Mouse (Mus musculus) heart, embryonic 11.5 days (tissue): ENCODE data around the gene Cfap300. TPM values are rescaled to one million over a fixed set of nuclear protein-coding genes. Genes with fewer than 3 reads are reported as not detected.

Experiments used
- ATAC-seq: fragments of 200-750 bp; cut with Nextera tagmentation; replicated peaks from 2 replicates; pipeline ENCODE4 v1.8.0; 2017; ENCODE audit warnings: moderate library complexity; ENCODE audit not compliant: insufficient number of reproducible peaks, low FRiP score, low TSS enrichment
- H3K27ac ChIP-seq: fragments of 300-500 bp; sonication (generic); 2 replicates; pipeline ENCODE4 v1.5.1; 2014; ENCODE audit warnings: mild to moderate bottlenecking, low read depth, low read length
- H3K27me3 ChIP-seq: fragments of 300-500 bp; sonication (generic); 2 replicates; pipeline ENCODE4 v1.6.1; 2014; ENCODE audit warnings: mild to moderate bottlenecking, low read length, mixed read lengths; ENCODE audit not compliant: control insufficient read depth, insufficient read depth
- H3K36me3 ChIP-seq: fragments of 300-500 bp; sonication (generic); 2 replicates; pipeline ENCODE4 v1.6.1; 2014; ENCODE audit warnings: mild to moderate bottlenecking, low read length, moderate library complexity, mixed read lengths; ENCODE audit not compliant: control insufficient read depth, insufficient read depth
- H3K4me1 ChIP-seq: fragments of 300-500 bp; sonication (generic); 2 replicates; pipeline ENCODE4 v1.6.1; 2014; ENCODE audit warnings: low read length; ENCODE audit not compliant: control insufficient read depth, insufficient read depth
- H3K4me2 ChIP-seq: fragments of 300-500 bp; sonication (generic); 2 replicates; pipeline ENCODE4 v1.6.1; 2014; ENCODE audit warnings: mild to moderate bottlenecking, moderate library complexity
- H3K4me3 ChIP-seq: fragments of 300-500 bp; sonication (generic); 2 replicates; pipeline ENCODE4 v1.5.1; 2014; ENCODE audit warnings: low read depth, low read length
- H3K9ac ChIP-seq: fragments of 300-500 bp; sonication (generic); 2 replicates; pipeline ENCODE4 v1.6.1; 2014; ENCODE audit warnings: mild to moderate bottlenecking, low read depth, low read length, moderate library complexity
- H3K9me3 ChIP-seq: fragments of 300-500 bp; sonication (generic); replicated peaks from 2 replicates; pipeline ENCODE4 v1.6.1; 2016; ENCODE audit warnings: low read length; ENCODE audit not compliant: control insufficient read depth
- WGBS: fragments of 180-500 bp; shearing (Covaris S2); extraction: QIAGEN DNeasy Blood & Tissue Kit; methylation state at CpG from one replicate; pipeline ENCODE4 v1.1.7; 2014; ENCODE audit not compliant: insufficient replicate concordance; 5-methylcytosine and 5-hydroxymethylcytosine counted together
- polyA plus RNA-seq: library from polyadenylated mRNA; unstranded; fragments of >200 nt; fragmentation: Nextera tagmentation; extraction: Ambion mirVana; gene quantifications from 2 replicates; pipeline ENCODE4 v1.2.1, GENCODE M21; 2014

The Cfap300 gene
- polyA plus RNA-seq, 1 experiment from 2014 or later, result 9.1 TPM

DNA sequence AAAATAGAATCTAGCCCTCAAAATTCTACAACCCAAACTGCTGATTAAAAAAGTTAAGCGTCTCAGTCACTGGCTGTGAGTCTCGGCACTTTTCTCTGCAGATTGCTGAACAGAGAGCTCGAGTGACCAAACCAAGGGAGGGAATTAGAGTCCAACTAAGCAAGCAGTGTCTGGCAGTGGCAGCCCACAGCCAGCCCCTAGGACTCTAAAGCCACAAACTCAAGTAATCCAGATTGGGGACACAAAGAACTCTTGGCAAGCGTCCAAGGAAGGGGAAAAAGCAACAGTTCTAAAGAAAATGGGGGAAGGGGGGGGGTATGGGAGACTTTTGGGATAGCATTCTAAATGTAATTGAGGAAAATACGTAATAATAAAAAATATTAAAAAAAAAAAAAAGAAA lies 48.3 kb downstream of the Cfap300 start:
- peak overlapping the region; percentile 22; the same call in 1 of the 2 replicates for H3K4me2 ChIP-seq

GRCm38 (mm10) chr9:7992651-7993050 lies 50.0 kb downstream of the Cfap300 start:
- Histone ChIP-seq H3K4me2 (no peak overlapping the region), H3K9me3 (no peaks in the 10 kb centered on the region), H3K4me3 (no peak overlapping the region), H3K27ac (0 out of 2 replicates have a peak overlapping the region, but pooled peaks have one; percentile 29), H3K4me1 (peaks cover 36% of the 10 kb centered on the region), H3K36me3 (peaks cover 9% of the 10 kb centered on the region), H3K9ac (no peak overlapping the region), H3K27me3 (no peaks in the 10 kb centered on the region)
- 48% methylated on average over 3 of the region's 3 CpGs for WGBS
- ATAC-seq, result no peak

More for the DNA sequence above, 48.3 kb downstream of the Cfap300 start:
- 71% methylated on average over 5 of the region's 5 CpGs for whole genome bisulfite sequencing
- ATAC-seq, result 0 out of 2 replicates have a peak, but pooled peaks have one; percentile 47
- H3K36me3 ChIP-seq, result peaks cover 5% of the 10 kb centered on the region
- H3K9me3 ChIP-seq, result no peaks in the 10 kb centered on the region
- H3K27ac ChIP-seq, result peak overlapping the region; percentile 54; the same call in 1 of the 2 replicates
- no peaks in the 10 kb centered on the region for H3K27me3 ChIP-seq
- peaks cover 32% of the 10 kb centered on the region for H3K4me1 ChIP-seq
- H3K9ac ChIP-seq, result no peak overlapping the region
- H3K4me3 ChIP-seq, result no peak overlapping the region

- WGBS, result 73% methylated on average over 4 of the region's 4 CpGs
- Histone ChIP-seq H3K27ac (no peak overlapping the region), H3K36me3 (peaks cover 15% of the 10 kb centered on the region)
Measured at GRCm38 (mm10) chr9:7990897-7991296, 51.7 kb downstream of the Cfap300 start.

DNA sequence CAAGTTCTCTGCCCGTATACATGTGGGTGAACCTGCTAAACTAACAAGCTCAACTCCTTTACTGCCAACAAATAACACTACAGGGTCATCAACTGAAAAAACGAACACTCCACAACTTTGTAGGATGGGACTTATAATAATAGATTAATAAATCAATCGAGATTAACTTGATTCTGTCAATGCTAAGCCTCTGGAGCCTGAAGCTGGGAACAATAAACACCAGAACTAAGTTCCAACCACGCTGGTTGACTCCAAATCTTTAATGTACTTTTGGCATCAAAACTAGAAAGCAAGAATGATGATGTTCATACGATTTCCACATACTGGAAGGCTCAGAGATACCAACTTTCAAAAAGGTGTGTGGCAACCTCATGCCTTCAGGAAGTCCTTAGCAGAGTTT lies 55.5 kb downstream of the Cfap300 start:
- H3K9ac ChIP-seq, result no peak overlapping the region
- H3K36me3 ChIP-seq, result peaks cover 10% of the 10 kb centered on the region
- H3K9me3 ChIP-seq, result no peaks in the 10 kb centered on the region
- 82% methylated on average over 5 of the region's 5 CpGs for WGBS
- H3K4me2 ChIP-seq, result no peak overlapping the region
- ATAC-seq, result no peak
- no peak overlapping the region for H3K4me3 ChIP-seq
- no peak overlapping the region for H3K27ac ChIP-seq
- H3K4me1 ChIP-seq, result peaks cover 38% of the 10 kb centered on the region
- no peaks in the 10 kb centered on the region for H3K27me3 ChIP-seq

More at GRCm38 (mm10) chr9:7990897-7991296, 51.7 kb downstream of the Cfap300 start:
- Histone ChIP-seq H3K4me3 (no peak overlapping the region), H3K9me3 (no peaks in the 10 kb centered on the region), H3K4me2 (no peak overlapping the region), H3K27me3 (no peaks in the 10 kb centered on the region), H3K9ac (no peak overlapping the region), H3K4me1 (peaks cover 33% of the 10 kb centered on the region)
- ATAC-seq, result no peak

DNA sequence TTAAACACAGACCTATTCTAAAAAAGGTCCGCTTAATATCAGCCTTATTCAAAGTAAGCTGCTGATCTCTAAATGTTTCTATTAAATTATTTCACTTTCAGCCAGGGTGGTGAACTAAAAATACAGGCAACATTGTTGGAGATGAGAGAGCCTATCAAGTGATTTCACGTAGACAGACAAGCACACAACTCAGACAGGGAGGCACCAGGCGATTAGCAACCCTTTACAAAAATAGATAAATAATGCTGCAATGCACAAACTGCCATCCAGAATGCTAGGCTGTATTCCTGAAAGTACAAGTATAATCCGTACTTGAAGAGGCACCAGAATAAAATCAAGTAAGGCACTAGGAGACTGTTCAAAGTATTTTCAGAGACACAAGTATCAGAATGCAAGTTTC lies 58.3 kb downstream of the Cfap300 start:
- Histone ChIP-seq H3K4me3 (no peak overlapping the region), H3K9ac (no peak overlapping the region), H3K27me3 (no peaks in the 10 kb centered on the region), H3K27ac (peak overlapping the region; percentile 84), H3K4me1 (peaks cover 38% of the 10 kb centered on the region), H3K9me3 (no peaks in the 10 kb centered on the region), H3K36me3 (peaks cover 10% of the 10 kb centered on the region), H3K4me2 (no peak overlapping the region; the same call in 1 of the 2 replicates)
- 42% methylated on average over 4 of the region's 4 CpGs for WGBS
- no peak for ATAC-seq

GRCm38 (mm10) chr9:7983665-7984064 lies 59.0 kb downstream of the Cfap300 start:
- peaks cover 37% of the 10 kb centered on the region for H3K4me1 ChIP-seq
- H3K27ac ChIP-seq, result peak overlapping the region; percentile 84
- H3K36me3 ChIP-seq, result peaks cover 10% of the 10 kb centered on the region

GRCm38 (mm10) chr9:7980162-7980561 lies 62.5 kb downstream of the Cfap300 start:
- H3K27ac ChIP-seq, result peak overlapping the region; percentile 85
- peak overlapping the region; percentile 34 for H3K4me2 ChIP-seq
- no peak overlapping the region for H3K4me3 ChIP-seq
- WGBS, result 78% methylated on average over 2 of the region's 2 CpGs
- no peak overlapping the region for H3K9ac ChIP-seq
- ATAC-seq, result no peak
- no peaks in the 10 kb centered on the region for H3K27me3 ChIP-seq
- H3K36me3 ChIP-seq, result no peaks in the 10 kb centered on the region; the same call in 1 of the 2 replicates
- no peaks in the 10 kb centered on the region for H3K9me3 ChIP-seq
- H3K4me1 ChIP-seq, result peaks cover 51% of the 10 kb centered on the region

More at GRCm38 (mm10) chr9:7983665-7984064, 59.0 kb downstream of the Cfap300 start:
- Histone ChIP-seq H3K4me3 (no peak overlapping the region), H3K9ac (no peak overlapping the region), H3K27me3 (no peaks in the 10 kb centered on the region), H3K4me2 (peak overlapping the region; percentile 37; the same call in 1 of the 2 replicates), H3K9me3 (no peaks in the 10 kb centered on the region)
- no peak for ATAC-seq
- 20% methylated on average over 2 of the region's 2 CpGs for WGBS

- no peak for ATAC-seq
- Histone ChIP-seq H3K4me3 (no peak overlapping the region), H3K27ac (peak overlapping the region; percentile 85), H3K4me2 (peak overlapping the region; percentile 34), H3K36me3 (no peaks in the 10 kb centered on the region; the same call in 1 of the 2 replicates), H3K9ac (no peak overlapping the region), H3K4me1 (peaks cover 48% of the 10 kb centered on the region), H3K9me3 (no peaks in the 10 kb centered on the region), H3K27me3 (no peaks in the 10 kb centered on the region)
- 56% methylated on average over 11 of the region's 11 CpGs for WGBS
Measured at GRCm38 (mm10) chr9:7979153-7979916, 63.3 kb downstream of the Cfap300 start.
